Mouse (Mus musculus): ENCODE results near the gene Tnfrsf1b.
A peak's percentile ranks its signal among the peaks of the same experiment; 100 is the strongest.

Tnfrsf1b gene

GRCm38 (mm10) chr4:145246173-145247011 lies at the start of gene Tnfrsf1b:
Tnfrsf1b (minus strand) TSS chr4:145246870.
- DNase-seq, result peak; percentile 44

GRCm38 (mm10) chr4:145295589-145296300 lies 49.1 kb upstream of the Tnfrsf1b start:
- peak; percentile 68 for DNase-seq

- DNase-seq, result no peak
Measured at GRCm38 (mm10) chr4:145294588-145294987, 47.9 kb upstream of the Tnfrsf1b start.

- peak; percentile 79 for DNase-seq
Measured at GRCm38 (mm10) chr4:145286369-145287120, 39.9 kb upstream of the Tnfrsf1b start.

GRCm38 (mm10) chr4:145284675-145285074 lies 38.0 kb upstream of the Tnfrsf1b start:
- DNase-seq, result no peak

- DNase-seq, result no peak
Measured at GRCm38 (mm10) chr4:145283441-145283840, 36.8 kb upstream of the Tnfrsf1b start.

- DNase-seq, result peak; percentile 76
Measured at GRCm38 (mm10) chr4:145280966-145281365, 34.3 kb upstream of the Tnfrsf1b start.

- peak; percentile 10 for DNase-seq
Measured at GRCm38 (mm10) chr4:145278724-145279370, 32.2 kb upstream of the Tnfrsf1b start.

- DNase-seq, result no peak
Measured at GRCm38 (mm10) chr4:145278231-145278630, 31.6 kb upstream of the Tnfrsf1b start.

GRCm38 (mm10) chr4:145276368-145277249 lies 29.9 kb upstream of the Tnfrsf1b start:
- DNase-seq, result no peak

GRCm38 (mm10) chr4:145274887-145275286 lies 28.2 kb upstream of the Tnfrsf1b start:
- DNase-seq, result no peak

GRCm38 (mm10) chr4:145273923-145274322 lies 27.3 kb upstream of the Tnfrsf1b start:
- no peak for DNase-seq

GRCm38 (mm10) chr4:145272763-145273162 lies 26.1 kb upstream of the Tnfrsf1b start:
- DNase-seq, result no peak

- DNase-seq, result no peak
Measured at GRCm38 (mm10) chr4:145271634-145272033, 25.0 kb upstream of the Tnfrsf1b start.

GRCm38 (mm10) chr4:145270136-145270535 lies 23.5 kb upstream of the Tnfrsf1b start:
- no peak for DNase-seq

GRCm38 (mm10) chr4:145267631-145268110 lies 21.0 kb upstream of the Tnfrsf1b start:
- no peak for DNase-seq

- DNase-seq, result no peak
Measured at GRCm38 (mm10) chr4:145266505-145266904, 19.8 kb upstream of the Tnfrsf1b start.

- no peak for DNase-seq
Measured at GRCm38 (mm10) chr4:145264761-145265160, 18.1 kb upstream of the Tnfrsf1b start.

- DNase-seq, result no peak
Measured at GRCm38 (mm10) chr4:145263583-145263982, 16.9 kb upstream of the Tnfrsf1b start.

- DNase-seq, result no peak
Measured at GRCm38 (mm10) chr4:145260802-145261201, 14.1 kb upstream of the Tnfrsf1b start.

- no peak for DNase-seq
Measured at GRCm38 (mm10) chr4:145257751-145258434, 11.2 kb upstream of the Tnfrsf1b start.

All from kidney, postnatal 14 days (tissue).